ENCODE assay signal across 12 mouse cellular contexts in the genomic region with DNA sequence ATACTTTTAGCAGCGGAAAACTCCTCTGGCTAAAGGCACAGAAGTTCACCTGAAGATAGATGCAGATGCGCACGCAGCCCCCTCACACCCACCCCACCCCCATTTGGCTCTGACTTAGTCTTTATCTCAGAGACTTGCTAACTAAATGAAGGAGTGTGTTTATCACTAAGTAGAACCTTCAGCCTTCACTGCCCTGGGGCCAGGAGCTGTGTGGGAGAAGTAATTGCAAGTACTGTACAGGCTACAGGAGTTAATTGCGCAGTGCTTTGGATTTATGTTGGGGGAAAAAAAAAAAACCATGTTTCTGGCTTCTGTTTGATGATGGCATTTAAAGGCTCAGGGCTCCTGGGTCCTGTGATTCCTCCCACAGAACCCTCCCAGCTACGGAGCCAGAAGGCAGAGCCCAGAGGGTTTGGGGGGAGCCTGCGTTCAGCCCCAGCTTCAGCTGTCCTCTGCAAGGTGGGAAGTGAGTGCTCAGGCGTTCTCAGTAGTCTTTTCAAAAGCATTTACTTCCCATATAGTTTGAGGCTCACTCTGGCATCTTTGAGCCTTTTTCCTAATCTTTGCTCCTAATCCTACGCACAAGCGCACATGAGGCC. TPM values are rescaled to one million over a fixed set of nuclear protein-coding genes. Genes with fewer than 3 reads are reported as not detected.
A peak's percentile ranks its signal among the peaks of the same experiment; 100 is the strongest.
DNase-seq lines count a peak whose midpoint lies in the region; ATAC-seq lines count a peak whose summit lies in the region.
"Had no signal": no experiment of that assay in that cellular context is flagged by ENCODE, and none has a peak within 500 bp of the region (broad histone marks: within the 10 kb centered on the region; RNA-seq: fewer than 3 reads in every experiment).

No protein-coding gene starts in this region.

- ATAC-seq in kidney, embryonic 14.5 days (ENCODE audit: low FRiP score, low TSS enrichment) = peak; percentile 63; the same call in 1 of the 2 replicates
- ATAC-seq: forebrain, embryonic 13.5 days had no signal

- H3K4me1 ChIP-seq in kidney, embryonic 14.5 days (ENCODE audit: control insufficient read depth, insufficient read depth, low read length) = peaks cover 7% of the 10 kb centered on the region
- H3K4me1 ChIP-seq: forebrain, embryonic 13.5 days; hindbrain, embryonic 15.5 days had no signal

- no peaks in the 10 kb centered on the region; the same call in 1 of the 2 replicates for H3K36me3 ChIP-seq in kidney, embryonic 14.5 days (ENCODE audit: control insufficient read depth, insufficient read depth, low read length)
- H3K36me3 ChIP-seq: heart, embryonic 13.5 days; hindbrain, embryonic 15.5 days had no signal

- H3K27ac ChIP-seq in kidney, embryonic 14.5 days (ENCODE audit: low read depth, low read length) = no peak overlapping the region
- H3K27ac ChIP-seq: forebrain, embryonic 13.5 days; heart, embryonic 13.5 days; hindbrain, embryonic 15.5 days had no signal

- no peaks in the 10 kb centered on the region for H3K27me3 ChIP-seq in kidney, embryonic 14.5 days (ENCODE audit: control insufficient read depth, insufficient read depth, low read length)
- H3K27me3 ChIP-seq: forebrain, embryonic 13.5 days; heart, embryonic 13.5 days; hindbrain, embryonic 15.5 days; Patski had no signal

- no peak overlapping the region for H3K4me2 ChIP-seq in kidney, embryonic 14.5 days (replicated peaks; ENCODE audit: low read depth, low read length)
- H3K4me2 ChIP-seq: forebrain, embryonic 13.5 days; heart, embryonic 13.5 days; hindbrain, embryonic 15.5 days had no signal

- no peak for DNase-seq in kidney, adult 9 months
- DNase-seq in kidney, postnatal 4 days = peak; percentile 41 to 63
- DNase-seq in kidney, adult 8-10 months = no peak
- DNase-seq in brain, adult 2 months (ENCODE audit: low read depth, low spot score) = peak; percentile 13
- peak; percentile 26 for DNase-seq in forelimb bud, embryonic 11.5 days (ENCODE audit: low read depth, low spot score)
- DNase-seq: cerebellum, adult 2 months; heart, adult 11 months had no signal

- WGBS in kidney, embryonic 14.5 days = 46% methylated on average over 9 of the region's 9 CpGs

- no peaks in the 10 kb centered on the region for H3K9me3 ChIP-seq in kidney, embryonic 14.5 days (ENCODE audit: control insufficient read depth, low read length)
- H3K9me3 ChIP-seq: forebrain, embryonic 13.5 days; heart, embryonic 13.5 days; hindbrain, embryonic 15.5 days had no signal

- no peak overlapping the region for H3K9ac ChIP-seq in kidney, embryonic 14.5 days (ENCODE audit: low read depth, low read length)
- H3K9ac ChIP-seq: forebrain, embryonic 13.5 days; heart, embryonic 13.5 days; hindbrain, embryonic 15.5 days had no signal

- H3K4me3 ChIP-seq in kidney, embryonic 14.5 days (ENCODE audit: low read length) = no peak overlapping the region
- H3K4me3 ChIP-seq: forebrain, embryonic 13.5 days; heart, embryonic 13.5 days; hindbrain, embryonic 15.5 days had no signal

RNA-seq across cellular contexts. Expression of a gene that starts 57.7 kb away (rescaled TPM):
- polyA plus RNA-seq in kidney, embryonic 14.5 days (2014; fragmentation: Nextera tagmentation; extraction: Ambion mirVana) = 130 and 134 TPM in 2 replicates

Comparison
In these comparisons a context has a peak if more than half of its experiments do, and no peak if none do; other contexts are left out.
1. DNase-seq: peak in kidney, postnatal 4 days (2 of 2), brain, adult 2 months (single experiment) and forelimb bud, embryonic 11.5 days (single experiment); none in kidney, adult 9 months (single experiment) and kidney, adult 8-10 months (0 of 2).